Mouse (Mus musculus): ENCODE measurements at regions not wholly inside any gene's neighbourhood (a gene's known extent, or its start where the extent isn't known, plus 50 kb on each side); places are given as distances from the start of the nearest gene placed in this dataset.
"Not testable (repeated sequence)": the region's sequence is repeated elsewhere in the genome, so short reads cannot be mapped to it uniquely, and the experiment has no call there.

- DNase-seq, result no peak
Measured at GRCm38 (mm10) chr8:17984779-17985178, 993.3 kb downstream of the Defb40 start.

- no peak for DNase-seq
Measured at GRCm38 (mm10) chr8:17948848-17949247, 1029.2 kb downstream of the Defb40 start.

- no peak for DNase-seq
Measured at GRCm38 (mm10) chr8:17948053-17948834, 1029.8 kb downstream of the Defb40 start.

- no peak for DNase-seq
Measured at GRCm38 (mm10) chr8:17934696-17935095, 1043.4 kb downstream of the Defb40 start.

- no peak for DNase-seq
Measured at GRCm38 (mm10) chr8:17909316-17909715, 1068.7 kb downstream of the Defb40 start.

- not testable (repeated sequence) for DNase-seq
Measured at GRCm38 (mm10) chr8:17888598-17888997, 1089.5 kb downstream of the Defb40 start.

GRCm38 (mm10) chr8:17863388-17863787 is 1114.7 kb downstream of the Defb40 start:
- DNase-seq, result no peak

Data from thymus, postnatal 14 days (tissue).